Mouse (Mus musculus) left cerebral cortex, adult 2 months (tissue): ENCODE results near the gene Nr2f1. TPM values are rescaled to one million over a fixed set of nuclear protein-coding genes. Genes with fewer than 3 reads are reported as not detected.
A peak's percentile ranks its signal among the peaks of the same experiment; 100 is the strongest.

Source experiments
- DNase-seq, 2 experiments: peaks; one replicate each; pipeline ENCODE4 v3.0.0; 2021 to 2022; ENCODE audit warnings: low spot score in 2 of 2, mixed read lengths in 1 of 2; ENCODE audit errors: extremely low spot score in 1 of 2
- H3K27ac ChIP-seq: fragments of 200-600 bp; 2 replicates; pipeline ENCODE4 v1.8.1; 2022
- H3K4me3 ChIP-seq: fragments of 200-600 bp; 2 replicates; pipeline ENCODE4 v1.8.1; 2022
- CTCF ChIP-seq: fragments of 200-600 bp; IDR thresholded peaks from 2 replicates; pipeline ENCODE4 v1.8.1; 2022; ENCODE audit warnings: antibody characterized with exemption, mild to moderate bottlenecking, moderate library complexity
- intact Hi-C: fragments of 180-260 bp; cut with DNase I; formaldehyde crosslinking; loops from one replicate; pipeline ENCODE4 v1.15.1; 2025
- total RNA-seq, 2 experiments: library from RNA; stranded (reverse); gene quantifications; 2 replicates each; pipeline ENCODE4 v1.2.3; 2021

The Nr2f1 gene
- total RNA-seq, 2 experiments from 2014 or later: 118 to 125 TPM

DNA sequence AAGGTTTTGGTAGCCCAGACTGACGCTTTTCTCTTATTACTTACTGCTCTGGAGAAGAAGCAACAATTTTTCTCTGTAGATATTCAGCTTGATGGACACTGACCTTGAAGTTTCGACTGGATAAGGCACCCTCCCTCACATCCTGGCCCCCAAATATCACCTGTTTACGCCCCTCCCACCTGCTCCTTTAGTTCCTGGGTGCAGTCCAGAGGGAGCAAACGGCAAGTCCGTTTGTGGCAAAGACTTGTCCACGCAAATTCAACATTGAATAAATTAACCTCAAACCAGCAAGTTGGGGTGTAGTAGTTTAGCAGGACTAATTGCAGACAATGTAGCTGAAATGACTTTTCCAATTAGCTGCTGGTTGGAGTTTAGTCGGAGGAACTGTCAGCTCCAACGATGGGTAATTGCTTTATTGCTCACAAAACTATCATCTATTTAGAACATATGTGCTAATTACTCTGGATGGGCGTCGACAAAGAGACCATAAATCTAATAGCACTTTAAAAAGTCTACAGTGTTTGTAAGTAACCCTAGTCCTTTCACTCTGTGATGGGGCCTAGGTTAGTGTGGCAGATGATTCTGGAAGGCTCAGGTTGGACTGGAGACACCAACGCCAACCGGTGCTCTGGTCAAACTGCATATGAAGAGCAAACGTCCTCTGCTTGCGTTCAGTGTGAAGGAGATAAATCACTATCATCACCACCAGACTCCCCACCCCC is 9.3 kb upstream of the Nr2f1 start:
- peak overlapping the region; percentile 99 for H3K27ac ChIP-seq
- H3K4me3 ChIP-seq: peak overlapping the region; percentile 54
- peak in 1 of 2 experiments; percentile 19 for DNase-seq
- intact Hi-C loops: loop anchor here (1.0 to 2.0 kb wide), 2 partner anchors 15 to 450 kb away; no protein-coding TSS in a partner anchor
- no peak for TF ChIP-seq CTCF

DNA sequence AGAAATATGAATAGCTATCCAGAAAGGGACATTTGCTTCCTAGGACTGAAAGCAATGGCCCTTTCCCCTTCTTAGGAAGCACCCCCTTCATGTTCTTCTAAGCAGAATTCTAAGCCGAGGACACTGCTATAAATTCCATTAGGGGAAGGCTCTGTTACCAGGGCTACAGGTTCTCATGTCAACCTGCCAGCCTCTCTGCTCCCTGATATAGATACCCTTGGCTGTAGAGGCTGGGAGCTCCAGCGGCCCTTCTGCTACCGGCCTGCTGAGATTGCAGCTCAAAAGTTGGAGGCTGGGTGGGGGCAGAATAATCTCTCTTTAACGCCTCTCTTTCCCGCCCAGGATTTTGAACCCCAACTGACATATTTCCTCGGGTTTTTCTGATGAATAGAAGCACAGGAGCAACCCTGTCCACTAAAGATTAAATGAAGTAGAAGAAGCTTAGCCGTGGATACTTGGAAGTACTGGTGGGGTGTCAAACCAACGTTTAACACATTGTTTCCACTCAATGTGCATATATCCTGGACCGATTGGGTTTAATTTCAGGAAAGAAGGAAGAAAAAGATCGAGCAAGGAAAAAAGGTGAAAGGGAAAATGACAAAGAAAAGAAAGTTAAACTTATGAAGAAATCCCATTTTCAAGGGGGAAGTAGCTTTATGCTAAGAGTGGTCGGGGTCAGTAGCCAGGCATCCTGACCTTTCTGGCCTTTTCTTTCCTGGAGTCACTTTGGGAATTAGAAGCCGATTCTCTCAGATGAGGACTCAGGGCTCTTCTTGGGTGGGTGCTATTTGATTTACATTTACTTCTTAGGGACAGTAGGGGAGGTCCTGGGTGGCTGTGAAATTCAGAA is 8.5 kb upstream of the Nr2f1 start:
- H3K4me3 ChIP-seq: peak overlapping the region; percentile 54
- H3K27ac ChIP-seq: peak overlapping the region; percentile 99
- intact Hi-C loops: loop anchor here (1.0 to 2.0 kb wide), 2 partner anchors 14 to 451 kb away; no protein-coding TSS in a partner anchor
- DNase-seq: peak in 1 of 2 experiments; percentile 38
- TF ChIP-seq CTCF: no peak

DNA sequence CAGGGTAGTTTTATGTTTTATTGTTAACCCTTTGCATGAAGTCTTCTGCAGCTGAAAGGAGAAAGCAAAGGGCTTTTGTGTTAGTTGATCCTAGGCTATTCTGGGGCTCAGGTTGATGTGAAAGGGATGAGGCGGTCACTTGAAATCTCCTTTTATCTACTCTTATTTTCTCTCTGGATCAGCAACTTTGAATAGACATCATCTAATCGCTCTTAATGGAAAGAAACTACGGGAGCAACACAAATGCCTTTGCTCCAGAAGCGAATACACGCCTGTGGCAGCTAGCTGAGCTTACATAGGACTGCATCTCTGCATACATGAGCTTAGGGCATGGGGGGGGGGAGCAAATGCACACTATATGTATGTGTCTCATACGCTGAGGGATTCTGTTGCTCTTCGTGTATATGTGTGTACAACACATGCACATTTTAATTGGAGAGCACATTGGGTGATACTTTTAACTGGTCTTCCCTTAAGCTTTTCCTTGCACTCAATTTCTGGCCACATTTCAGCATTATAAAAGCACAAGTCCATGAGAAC is 7.4 kb upstream of the Nr2f1 start:
- peak overlapping the region; percentile 99 for H3K27ac ChIP-seq
- intact Hi-C loops: no loop called here
- DNase-seq: no peak
- no peak for TF ChIP-seq CTCF
- H3K4me3 ChIP-seq: peak overlapping the region; percentile 54

DNA sequence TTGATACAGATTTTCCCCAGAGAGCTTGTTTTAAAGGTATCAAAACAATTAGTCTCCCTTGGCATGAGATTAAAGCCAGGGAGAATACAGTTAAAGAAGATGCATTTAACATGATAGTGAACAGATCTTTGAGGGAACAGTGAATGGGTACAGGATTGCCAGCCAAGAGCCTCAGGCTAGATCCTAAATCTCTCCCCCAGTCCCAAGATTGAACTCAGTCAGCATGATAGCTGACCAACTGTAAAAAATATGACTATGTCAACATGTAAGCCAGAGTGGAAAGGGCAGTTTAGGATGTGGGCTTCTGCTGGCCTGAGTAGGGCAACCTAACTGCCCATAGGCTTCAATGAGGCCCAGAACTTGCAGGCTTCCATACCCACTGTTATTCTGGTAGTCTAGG is 5.9 kb upstream of the Nr2f1 start:
- Histone ChIP-seq H3K4me3 (peak overlapping the region; percentile 65; the same call in 1 of the 2 replicates), H3K27ac (peak overlapping the region; percentile 99)
- no peak for DNase-seq
- intact Hi-C loops: no loop called here
- no peak for TF ChIP-seq CTCF

DNA sequence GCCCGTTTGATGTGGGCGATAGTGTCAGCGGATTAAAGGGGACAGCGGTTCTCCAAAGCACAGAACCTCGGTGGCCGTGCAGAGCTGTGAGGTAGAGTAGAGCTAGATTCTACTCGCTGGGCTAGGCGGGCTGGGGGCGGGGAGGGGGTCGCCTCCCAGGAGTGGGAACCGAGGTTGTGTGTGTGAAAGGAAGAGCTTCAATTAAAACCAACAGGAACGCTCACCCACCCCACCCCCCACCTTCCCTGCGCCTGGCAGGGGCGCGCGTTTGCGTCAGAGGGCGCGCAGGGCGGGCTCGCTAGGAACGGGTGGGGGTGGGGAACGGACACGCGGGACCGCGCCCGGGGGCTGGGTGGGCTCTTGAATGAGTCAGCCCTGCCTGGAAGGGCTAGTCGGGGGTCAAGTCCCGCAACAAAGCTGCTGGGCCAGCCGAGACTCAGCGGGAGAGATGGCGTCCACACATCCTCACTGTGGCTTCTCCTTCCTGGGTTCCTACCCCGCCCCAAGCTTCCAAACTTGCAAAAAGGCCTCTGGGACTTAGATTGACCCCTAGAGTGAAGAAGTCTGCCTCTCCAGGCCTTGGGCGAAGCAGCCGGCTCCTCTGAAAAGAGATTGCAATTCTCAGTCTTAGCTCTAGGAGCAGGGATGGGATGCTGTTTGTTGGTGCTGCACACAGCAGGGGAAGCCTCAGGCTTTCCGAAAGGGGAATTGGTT is 3.9 kb upstream of the Nr2f1 start:
- intact Hi-C loops: loop anchor here (2.0 to 5.0 kb wide), 6 partner anchors 224 to 1639 kb away; no protein-coding TSS in a partner anchor
- H3K4me3 ChIP-seq: peak overlapping the region; percentile 65
- H3K27ac ChIP-seq: peak overlapping the region; percentile 99
- peak; percentile 79 to 83 for DNase-seq
- peak; percentile 46 for TF ChIP-seq CTCF

DNA sequence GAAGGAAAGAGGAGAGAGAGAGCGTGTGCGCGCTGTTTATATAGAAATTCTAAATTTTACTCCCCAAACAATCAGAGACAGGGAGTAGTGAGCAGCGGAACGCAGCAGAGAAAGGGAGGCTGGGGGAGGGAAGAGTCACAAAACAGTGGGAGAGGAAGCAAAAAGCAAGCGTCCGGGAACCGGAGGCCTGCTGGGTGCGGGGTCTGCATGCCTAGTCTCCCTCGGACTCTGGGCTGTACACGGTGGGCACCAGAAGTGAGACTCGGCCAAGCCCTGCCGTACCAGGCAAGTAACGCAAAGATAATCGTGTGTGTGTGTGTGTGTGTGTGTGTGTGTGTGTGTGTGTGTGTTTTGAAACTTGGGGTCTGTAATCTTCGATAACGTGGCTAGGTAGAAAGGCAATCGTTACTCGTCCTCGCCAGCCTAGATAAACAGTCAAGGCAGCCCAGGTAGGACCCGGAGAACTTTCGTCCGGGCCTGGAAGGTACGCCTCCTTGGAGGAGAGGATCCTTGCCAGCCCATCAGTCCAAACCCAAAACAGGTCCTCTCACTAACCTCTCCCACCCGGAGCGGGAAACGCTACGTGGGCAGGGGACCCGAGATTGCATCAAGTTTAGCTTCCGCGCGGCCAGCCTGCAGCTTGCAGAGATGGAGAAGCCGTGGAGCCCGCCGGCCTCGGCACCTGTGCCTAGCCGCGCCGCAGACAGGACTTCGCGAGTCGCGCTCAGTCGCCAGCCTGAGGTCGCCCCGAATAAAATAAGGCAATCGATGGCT is 3.2 kb upstream of the Nr2f1 start:
- H3K4me3 ChIP-seq: peak overlapping the region; percentile 65
- no peak for TF ChIP-seq CTCF
- DNase-seq: peak; percentile 64 to 69
- intact Hi-C loops: loop anchor here (2.0 to 5.0 kb wide), 6 partner anchors 225 to 1640 kb away; no protein-coding TSS in a partner anchor
- H3K27ac ChIP-seq: peak overlapping the region; percentile 99

DNA sequence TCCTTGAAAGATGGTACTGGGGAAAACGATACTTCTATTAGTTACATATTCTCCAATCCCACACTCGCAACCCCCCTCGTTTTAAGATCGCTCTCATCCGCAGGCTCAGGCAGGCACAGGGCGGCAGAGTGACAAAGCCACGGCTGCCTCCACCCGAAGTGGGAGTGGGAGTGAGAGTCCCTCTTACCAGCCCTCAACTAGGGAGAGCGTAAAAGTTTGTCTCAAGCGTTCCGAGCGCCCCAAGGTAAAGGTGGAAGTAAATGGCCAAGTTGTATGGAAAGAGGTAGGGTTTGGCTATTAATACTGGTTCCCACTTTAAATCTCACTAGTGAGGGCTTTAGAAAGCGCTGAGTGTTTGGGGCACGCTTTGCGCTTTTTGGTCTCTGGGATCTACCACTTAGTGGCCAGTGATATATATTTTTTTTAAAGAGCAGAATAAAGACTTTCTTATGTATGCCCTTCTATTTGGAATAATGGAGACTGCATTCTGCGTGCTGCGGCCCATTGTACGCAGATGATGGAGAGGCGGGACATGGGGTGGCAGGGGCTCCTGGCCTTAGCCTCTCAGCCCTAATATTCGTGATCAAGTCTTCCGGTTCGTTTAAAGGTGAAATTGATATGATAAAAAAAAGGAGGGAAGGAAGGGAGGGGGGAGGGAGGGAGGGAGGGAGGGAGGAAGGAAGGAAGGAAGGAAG is 2.5 kb upstream of the Nr2f1 start:
- no peak for DNase-seq
- Histone ChIP-seq H3K4me3 (peak overlapping the region; percentile 65), H3K27ac (peak overlapping the region; percentile 99)
- intact Hi-C loops: loop anchor here (2.0 to 5.0 kb wide), 7 partner anchors 225 to 1640 kb away; no protein-coding TSS in a partner anchor
- TF ChIP-seq CTCF: no peak

DNA sequence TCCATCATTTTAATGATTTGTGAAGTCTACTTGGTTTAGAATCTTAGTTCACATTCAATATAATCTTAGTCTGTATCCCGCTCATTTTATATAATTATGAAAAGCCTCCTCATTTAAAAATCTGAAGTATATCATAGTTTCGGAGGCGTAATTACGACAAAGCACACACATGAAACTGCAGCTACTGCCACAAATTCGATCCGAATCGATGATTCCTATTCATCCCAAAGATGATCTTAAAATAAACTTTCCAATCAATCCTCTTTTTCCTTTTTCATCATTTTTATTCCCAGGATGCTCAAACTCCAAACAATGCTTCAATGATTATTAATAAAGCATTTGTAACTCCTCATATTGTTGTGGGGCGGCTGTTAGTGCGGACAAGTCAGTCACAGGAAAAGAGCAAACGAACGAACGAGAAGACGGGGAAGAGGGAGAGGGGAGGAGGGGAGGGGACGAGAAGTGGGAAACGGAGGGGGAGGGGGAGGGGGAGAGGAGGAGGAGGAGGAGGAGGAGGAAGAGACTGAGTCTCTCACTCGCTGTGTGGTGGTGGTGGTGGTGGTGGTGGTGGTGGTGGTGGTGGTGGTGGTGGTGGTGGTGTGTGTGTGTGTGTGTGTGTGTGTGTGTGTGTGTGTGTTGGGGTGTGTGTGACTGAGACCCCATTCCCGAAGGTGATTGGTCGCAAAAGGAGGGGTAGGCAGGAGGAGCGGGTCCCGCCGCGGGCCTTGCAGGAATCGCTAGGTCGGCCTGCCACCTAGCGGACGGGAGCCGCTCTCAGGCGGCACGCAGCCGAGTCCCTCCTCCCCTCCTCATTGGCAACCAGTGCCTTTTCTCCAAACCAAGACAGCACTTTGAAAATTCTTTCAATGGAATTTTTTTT is 1.7 kb upstream of the Nr2f1 start:
- TF ChIP-seq CTCF: peak; percentile 84
- Histone ChIP-seq H3K27ac (peak overlapping the region; percentile 99), H3K4me3 (peak overlapping the region; percentile 83)
- intact Hi-C loops: loop anchor here (2.0 to 5.0 kb wide), 6 partner anchors 226 to 1641 kb away; no protein-coding TSS in a partner anchor
- DNase-seq: peak; percentile 92 to 94

DNA sequence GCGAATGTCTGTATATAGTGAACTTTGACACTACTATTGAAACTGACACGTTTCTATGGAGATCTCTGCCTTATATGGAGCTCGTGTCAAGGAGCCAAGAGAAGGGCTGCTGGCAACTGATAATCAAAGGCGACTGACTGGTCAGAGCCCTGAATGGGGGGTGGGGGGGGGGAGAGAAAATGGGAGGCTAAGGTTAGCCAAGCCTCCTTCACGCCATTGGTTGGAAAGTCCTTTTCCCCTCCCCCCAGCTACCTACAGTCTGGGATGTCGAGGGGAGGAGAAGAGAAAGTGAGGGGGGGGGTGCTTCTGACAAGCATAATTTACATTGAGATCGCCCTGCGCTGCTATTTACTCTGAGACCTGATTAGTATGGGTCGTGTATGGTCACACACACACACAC is 850 bp upstream of the Nr2f1 start:
- intact Hi-C loops: loop anchor here (2.0 to 5.0 kb wide), 6 partner anchors 227 to 1642 kb away; no protein-coding TSS in a partner anchor
- no peak for TF ChIP-seq CTCF
- H3K4me3 ChIP-seq: peak overlapping the region; percentile 83
- peak in 1 of 2 experiments; percentile 58 for DNase-seq
- H3K27ac ChIP-seq: peak overlapping the region; percentile 74
